Mouse (Mus musculus): Measurements from ENCODE around the gene Plxnb1. TPM values are rescaled to one million over a fixed set of nuclear protein-coding genes. Genes with fewer than 3 reads are reported as not detected.

The Plxnb1 gene
- polyA plus RNA-seq, 1 experiment from 2014 or later, result 3.0 TPM

DNA sequence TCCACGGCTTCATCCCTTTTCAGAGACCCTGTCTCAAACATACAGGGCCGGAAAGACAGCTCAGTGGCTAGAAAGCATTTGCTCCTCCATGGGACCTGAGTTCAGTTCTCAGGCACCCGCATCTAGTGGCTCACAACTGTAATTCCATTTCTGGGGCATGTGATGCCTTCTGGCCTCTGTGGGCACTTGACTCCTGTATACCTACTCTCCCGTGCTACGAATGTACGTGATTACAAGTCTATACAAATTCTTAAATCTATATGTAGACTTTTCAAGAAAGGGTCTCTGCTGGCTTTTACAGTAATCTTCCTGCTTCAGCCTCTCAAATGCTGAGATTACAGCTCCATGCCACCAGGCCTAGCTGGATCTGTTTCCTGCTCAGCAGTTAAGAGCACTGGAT, 25.8 kb downstream of the Plxnb1 start:
- Histone ChIP-seq H3K4me3 (ENCODE audit: low read depth, low read length) (no peak overlapping the region), H3K4me2 (replicated peaks; ENCODE audit: low read depth) (no peak overlapping the region), H3K36me3 (ENCODE audit: control insufficient read depth, insufficient read depth, low read length) (0 out of 2 replicates have a peak, but pooled peaks cover 7% of the 10 kb centered on the region), H3K27me3 (ENCODE audit: control insufficient read depth, insufficient read depth, low read length) (no peaks in the 10 kb centered on the region), H3K27ac (replicated peaks) (no peak overlapping the region), H3K4me1 (replicated peaks; ENCODE audit: control insufficient read depth, insufficient read depth) (no peaks in the 10 kb centered on the region), H3K9ac (ENCODE audit: low read length) (no peak overlapping the region), H3K9me3 (ENCODE audit: control insufficient read depth, low read length) (no peaks in the 10 kb centered on the region)
- TF ChIP-seq EP300 (optimal IDR thresholded peaks at IDR 0.05), result no peak
- no peak for TF ChIP-seq CTCF (IDR thresholded peaks at IDR 0.05; ENCODE audit: low read depth)
- ATAC-seq (ENCODE audit: low FRiP score, low TSS enrichment), result no peak
- DNase-seq (ENCODE audit: low spot score), result no peak
- WGBS, result 87% methylated on average over 6 of the region's 6 CpGs

- 42% methylated on average over 2 of the region's 2 CpGs for WGBS
- DNase-seq (ENCODE audit: low spot score) (peak; percentile 25), ATAC-seq (ENCODE audit: low FRiP score, low TSS enrichment) (no peak)
Measured at GRCm38 (mm10) chr9:109122553-109123085, 27.4 kb downstream of the Plxnb1 start.

GRCm38 (mm10) chr9:109123266-109123665, 28.1 kb downstream of the Plxnb1 start:
- H3K27ac ChIP-seq (replicated peaks), result no peak overlapping the region
- no peaks in the 10 kb centered on the region for H3K27me3 ChIP-seq (ENCODE audit: control insufficient read depth, insufficient read depth, low read length)
- no peak for TF ChIP-seq EP300 (optimal IDR thresholded peaks at IDR 0.05)
- 0 out of 2 replicates have a peak, but pooled peaks have one; percentile 1 for TF ChIP-seq CTCF (IDR thresholded peaks at IDR 0.05; ENCODE audit: low read depth)
- H3K4me2 ChIP-seq (replicated peaks; ENCODE audit: low read depth), result no peak overlapping the region
- no peak overlapping the region for H3K4me3 ChIP-seq (ENCODE audit: low read depth, low read length)
- H3K36me3 ChIP-seq (ENCODE audit: control insufficient read depth, insufficient read depth, low read length), result no peaks in the 10 kb centered on the region
- H3K9ac ChIP-seq (ENCODE audit: low read length), result no peak overlapping the region
- H3K9me3 ChIP-seq (ENCODE audit: control insufficient read depth, low read length), result no peaks in the 10 kb centered on the region
- peak; percentile 15 for DNase-seq (ENCODE audit: low spot score)
- ATAC-seq (ENCODE audit: low FRiP score, low TSS enrichment), result 0 out of 2 replicates have a peak, but pooled peaks have one; percentile 2
- WGBS, result 35% methylated on average over 6 of the region's 6 CpGs
- H3K4me1 ChIP-seq (replicated peaks; ENCODE audit: control insufficient read depth, insufficient read depth), result no peaks in the 10 kb centered on the region

More at GRCm38 (mm10) chr9:109122553-109123085, 27.4 kb downstream of the Plxnb1 start:
- no peak for TF ChIP-seq EP300 (optimal IDR thresholded peaks at IDR 0.05)
- peak; percentile 81 for TF ChIP-seq CTCF (IDR thresholded peaks at IDR 0.05; ENCODE audit: low read depth)
- no peaks in the 10 kb centered on the region for H3K27me3 ChIP-seq (ENCODE audit: control insufficient read depth, insufficient read depth, low read length)
- H3K4me2 ChIP-seq (replicated peaks; ENCODE audit: low read depth), result no peak overlapping the region
- no peak overlapping the region for H3K9ac ChIP-seq (ENCODE audit: low read length)
- H3K36me3 ChIP-seq (ENCODE audit: control insufficient read depth, insufficient read depth, low read length), result no peaks in the 10 kb centered on the region
- H3K9me3 ChIP-seq (ENCODE audit: control insufficient read depth, low read length), result no peaks in the 10 kb centered on the region
- H3K4me3 ChIP-seq (ENCODE audit: low read depth, low read length), result no peak overlapping the region
- H3K4me1 ChIP-seq (replicated peaks; ENCODE audit: control insufficient read depth, insufficient read depth), result no peaks in the 10 kb centered on the region
- H3K27ac ChIP-seq (replicated peaks), result no peak overlapping the region

DNA sequence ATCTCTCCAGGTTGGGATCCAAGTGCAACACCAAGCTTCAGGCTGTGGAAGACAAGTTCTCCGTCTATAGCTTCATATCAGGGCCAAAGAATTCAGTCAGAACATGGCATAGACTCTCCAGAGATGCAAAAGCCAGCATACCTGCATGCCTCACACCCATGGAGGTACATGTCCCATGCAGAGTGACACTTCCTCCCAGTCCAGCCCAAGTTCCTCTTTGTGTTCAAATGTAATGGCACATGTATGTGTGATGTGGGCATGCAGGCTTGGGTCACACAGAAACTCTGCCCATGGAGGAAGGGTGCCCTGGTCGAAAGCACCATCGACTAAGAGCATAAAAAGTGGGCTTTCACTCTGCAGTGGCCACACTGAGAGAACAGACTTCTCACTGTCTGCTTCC, 29.0 kb downstream of the Plxnb1 start:
- 85% methylated on average over 3 of the region's 3 CpGs for WGBS
- no peaks in the 10 kb centered on the region for H3K9me3 ChIP-seq (ENCODE audit: control insufficient read depth, low read length)
- H3K4me1 ChIP-seq (replicated peaks; ENCODE audit: control insufficient read depth, insufficient read depth), result no peaks in the 10 kb centered on the region
- ATAC-seq (ENCODE audit: low FRiP score, low TSS enrichment) (no peak), DNase-seq (ENCODE audit: low spot score) (no peak)
- H3K4me2 ChIP-seq (replicated peaks; ENCODE audit: low read depth), result no peak overlapping the region
- H3K9ac ChIP-seq (ENCODE audit: low read length), result no peak overlapping the region
- H3K4me3 ChIP-seq (ENCODE audit: low read depth, low read length), result no peak overlapping the region
- TF ChIP-seq CTCF (IDR thresholded peaks at IDR 0.05; ENCODE audit: low read depth), result no peak
- no peak for TF ChIP-seq EP300 (optimal IDR thresholded peaks at IDR 0.05)
- H3K36me3 ChIP-seq (ENCODE audit: control insufficient read depth, insufficient read depth, low read length), result no peaks in the 10 kb centered on the region
- H3K27ac ChIP-seq (replicated peaks), result no peak overlapping the region
- no peaks in the 10 kb centered on the region for H3K27me3 ChIP-seq (ENCODE audit: control insufficient read depth, insufficient read depth, low read length)

GRCm38 (mm10) chr9:109125043-109125442, 29.9 kb downstream of the Plxnb1 start:
- DNase-seq (ENCODE audit: low spot score) (no peak), ATAC-seq (ENCODE audit: low FRiP score, low TSS enrichment) (no peak)
- H3K4me1 ChIP-seq (replicated peaks; ENCODE audit: control insufficient read depth, insufficient read depth), result no peaks in the 10 kb centered on the region
- no peaks in the 10 kb centered on the region for H3K36me3 ChIP-seq (ENCODE audit: control insufficient read depth, insufficient read depth, low read length)
- no peaks in the 10 kb centered on the region for H3K9me3 ChIP-seq (ENCODE audit: control insufficient read depth, low read length)
- H3K9ac ChIP-seq (ENCODE audit: low read length), result no peak overlapping the region
- WGBS, result 47% methylated on average over 2 of the region's 2 CpGs
- H3K4me2 ChIP-seq (replicated peaks; ENCODE audit: low read depth), result no peak overlapping the region
- H3K4me3 ChIP-seq (ENCODE audit: low read depth, low read length), result no peak overlapping the region
- H3K27ac ChIP-seq (replicated peaks), result no peak overlapping the region
- H3K27me3 ChIP-seq (ENCODE audit: control insufficient read depth, insufficient read depth, low read length), result no peaks in the 10 kb centered on the region
- TF ChIP-seq EP300 (optimal IDR thresholded peaks at IDR 0.05), result no peak

- no peaks in the 10 kb centered on the region for H3K36me3 ChIP-seq (ENCODE audit: control insufficient read depth, insufficient read depth, low read length)
- no peak overlapping the region for H3K27ac ChIP-seq (replicated peaks)
- H3K4me1 ChIP-seq (replicated peaks; ENCODE audit: control insufficient read depth, insufficient read depth), result no peaks in the 10 kb centered on the region
- H3K27me3 ChIP-seq (ENCODE audit: control insufficient read depth, insufficient read depth, low read length), result no peaks in the 10 kb centered on the region
- ATAC-seq (ENCODE audit: low FRiP score, low TSS enrichment) (no peak), DNase-seq (ENCODE audit: low spot score) (no peak)
- H3K9ac ChIP-seq (ENCODE audit: low read length), result no peak overlapping the region
- no peaks in the 10 kb centered on the region for H3K9me3 ChIP-seq (ENCODE audit: control insufficient read depth, low read length)
- H3K4me3 ChIP-seq (ENCODE audit: low read depth, low read length), result no peak overlapping the region
- WGBS, result 54% methylated on average over 3 of the region's 3 CpGs
- no peak overlapping the region for H3K4me2 ChIP-seq (replicated peaks; ENCODE audit: low read depth)
- no peak for TF ChIP-seq EP300 (optimal IDR thresholded peaks at IDR 0.05)
Measured at GRCm38 (mm10) chr9:109125481-109125880, 30.3 kb downstream of the Plxnb1 start.
